Mouse (Mus musculus) common myeloid progenitor, adult 5-6 weeks (primary cell): ENCODE data around the gene Gabra4. TPM values are rescaled to one million over a fixed set of nuclear protein-coding genes. Genes with fewer than 3 reads are reported as not detected.

Experiments
- ATAC-seq: replicated peaks from 2 replicates; pipeline ENCODE4 v1.8.0; 2016; ENCODE audit warnings: low read depth, mild to moderate bottlenecking, moderate TSS enrichment, inconsistent platforms; ENCODE audit not compliant: poor library complexity, severe bottlenecking
- total RNA-seq: library from RNA; stranded (forward); fragments of 200-1000, 187-1606 nt; gene quantifications from 2 replicates; pipeline ENCODE4 v1.2.3, GENCODE M21; 2017

The Gabra4 gene
- not detected in 2 replicates for total RNA-seq

- 0 out of 2 replicates have a peak, but pooled peaks have one; percentile 22 for ATAC-seq
Measured at GRCm38 (mm10) chr5:71658115-71658497, at the start of gene Gabra4. TSS of gene Gabra4 (minus strand) at chr5:71658308.

GRCm38 (mm10) chr5:71701273-71701614, 43.1 kb upstream of the Gabra4 start:
- ATAC-seq = 0 out of 2 replicates have a peak, but pooled peaks have one; percentile 32

- ATAC-seq = peak; percentile 65; the same call in 1 of the 2 replicates
Measured at GRCm38 (mm10) chr5:71700468-71701272, 42.6 kb upstream of the Gabra4 start.

GRCm38 (mm10) chr5:71699696-71700467, 41.8 kb upstream of the Gabra4 start:
- ATAC-seq = no peak

GRCm38 (mm10) chr5:71665593-71665992, 7.5 kb upstream of the Gabra4 start:
- no peak for ATAC-seq

- peak; percentile 60 for ATAC-seq
Measured at GRCm38 (mm10) chr5:71657482-71658114, 510 bp downstream of the Gabra4 start, which contains the start of gene Gabrb1. TSS of gene Gabrb1 (plus strand) at chr5:71658113.

- ATAC-seq = no peak
Measured at GRCm38 (mm10) chr5:71656771-71657170, 1.3 kb downstream of the Gabra4 start.

DNA sequence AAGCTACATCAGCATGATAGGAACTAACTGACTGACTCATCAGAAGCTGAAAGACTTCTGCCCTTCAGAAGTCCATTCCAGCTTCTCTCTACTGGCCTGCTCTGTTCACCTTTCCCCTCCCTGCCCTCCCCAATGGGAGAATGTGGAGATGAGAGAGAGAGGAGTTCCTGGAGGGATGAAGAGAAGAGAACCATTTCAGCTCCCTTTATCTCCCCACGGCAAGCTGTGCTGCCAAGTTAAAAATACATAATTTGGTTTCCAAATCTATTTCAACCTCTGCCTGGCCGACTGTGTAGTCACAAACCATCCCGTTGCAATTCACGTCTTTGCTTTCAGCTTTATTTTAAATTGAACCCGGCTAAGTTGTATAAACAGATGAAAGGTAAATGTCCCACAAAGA, 4.1 kb downstream of the Gabra4 start:
- no peak for ATAC-seq

DNA sequence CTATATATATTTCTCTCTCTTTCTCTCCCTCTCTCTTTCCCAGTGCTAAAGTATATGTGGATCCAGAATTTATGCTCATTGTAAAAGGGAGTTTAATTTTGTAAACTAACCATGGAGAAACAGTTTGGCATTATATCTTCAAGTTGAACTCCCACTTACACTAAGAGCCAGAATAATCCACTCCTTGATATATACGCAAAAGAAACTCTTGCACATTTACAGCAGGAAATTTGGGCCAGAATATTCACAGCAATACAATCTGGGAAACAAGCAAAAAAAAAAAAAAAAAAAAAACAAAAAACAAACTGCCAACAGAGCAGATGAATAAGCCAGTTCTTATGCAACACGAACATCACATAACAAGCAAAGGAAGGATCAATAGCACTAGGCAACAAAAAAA, 10.0 kb downstream of the Gabra4 start:
- no peak for ATAC-seq

DNA sequence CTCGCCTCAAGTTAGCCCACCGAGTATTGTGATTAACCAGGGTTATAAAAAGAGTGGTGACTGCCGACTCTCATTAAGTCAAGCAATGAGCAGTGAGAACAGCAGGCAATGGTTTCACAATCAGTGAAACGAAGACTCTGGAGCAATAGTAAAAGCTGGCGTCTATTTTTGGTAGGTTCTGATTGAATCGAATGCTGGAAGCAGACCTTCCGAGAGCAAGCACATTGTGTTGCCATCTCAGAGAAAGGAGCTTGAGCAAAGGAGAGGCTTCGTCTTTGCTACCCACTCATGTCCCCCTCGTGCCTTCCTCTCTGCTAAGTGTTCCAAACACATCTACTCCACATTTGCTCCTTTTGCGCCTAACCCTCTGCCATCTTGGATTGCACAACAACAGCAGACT, 18.3 kb downstream of the Gabra4 start:
- no peak for ATAC-seq

DNA sequence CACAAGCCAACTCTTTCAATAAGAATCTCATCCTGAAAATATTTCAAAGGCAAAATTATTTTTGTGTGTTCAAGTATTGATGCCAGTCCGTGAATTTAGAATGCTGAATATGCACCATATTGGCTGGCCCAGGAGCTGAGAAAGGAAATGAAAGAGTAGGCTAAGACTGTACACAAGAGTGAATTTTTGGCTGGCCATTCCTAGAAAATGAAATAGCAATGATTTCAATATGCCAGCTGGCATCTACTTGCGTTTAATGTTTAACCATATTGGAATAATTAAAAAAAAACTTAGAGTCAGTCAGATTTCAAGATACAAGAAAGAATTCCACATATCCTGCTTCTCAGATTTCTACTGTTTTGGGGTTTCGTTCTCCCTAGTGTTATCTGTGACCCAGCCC, 30.3 kb downstream of the Gabra4 start:
- ATAC-seq = no peak

DNA sequence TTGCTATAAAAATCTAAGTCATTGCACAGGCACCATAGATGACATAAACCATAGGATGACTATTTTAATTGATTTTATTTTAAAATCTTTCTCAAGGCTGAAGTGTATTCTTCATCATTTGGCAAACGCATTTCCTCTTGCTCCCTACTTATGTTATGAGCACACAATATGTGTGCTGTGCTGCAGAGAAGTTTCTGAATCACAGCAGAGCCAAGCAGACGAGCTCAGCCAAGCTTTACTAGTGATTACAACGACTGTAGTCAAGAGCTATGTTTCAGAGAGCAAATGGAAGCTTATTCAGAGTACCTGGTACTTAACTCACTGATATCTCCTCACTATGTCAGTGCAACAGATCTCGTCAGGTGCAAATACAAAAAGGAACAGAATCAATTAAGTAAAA, 41.4 kb downstream of the Gabra4 start:
- no peak for ATAC-seq

DNA sequence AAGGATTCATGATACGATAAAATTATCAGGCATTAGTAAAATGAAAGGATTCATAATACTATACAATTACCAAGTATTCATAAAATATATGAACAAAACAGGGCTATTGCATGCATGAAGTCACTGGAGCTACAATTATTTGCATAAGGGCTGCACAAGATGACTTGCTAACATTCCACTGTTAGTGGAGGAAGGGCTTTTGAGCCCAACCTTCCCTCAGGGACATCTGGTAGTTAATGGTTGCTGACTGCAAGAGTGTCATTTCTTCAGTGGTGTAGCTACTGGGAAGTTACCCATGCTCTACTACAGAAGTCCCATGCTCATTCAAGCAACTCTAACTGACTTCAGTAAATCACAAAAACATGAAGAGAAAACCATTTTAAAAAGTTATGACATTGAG, 43.8 kb downstream of the Gabra4 start:
- ATAC-seq = no peak

- no peak for ATAC-seq
Measured at GRCm38 (mm10) chr5:71608735-71609134, 49.4 kb downstream of the Gabra4 start.

DNA sequence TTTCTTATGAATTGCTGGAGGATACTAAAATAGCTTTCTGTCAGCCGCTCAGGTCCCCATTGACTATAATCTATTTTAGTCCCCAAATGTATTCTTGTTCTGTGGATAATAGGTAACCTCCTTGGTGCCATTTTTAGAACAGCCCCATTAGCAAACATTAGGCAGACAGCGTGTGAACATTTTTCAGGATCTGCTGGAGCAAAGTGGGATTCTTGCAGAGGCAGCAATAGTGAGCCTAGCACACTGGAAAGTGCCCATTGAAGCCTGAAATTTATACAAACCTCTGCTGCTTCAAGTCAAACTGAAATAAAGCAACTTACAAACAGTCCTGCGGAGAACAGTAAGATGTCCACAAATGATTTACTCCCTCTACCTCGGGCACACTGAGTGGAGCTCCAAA, 51.2 kb downstream of the Gabra4 start:
- no peak for ATAC-seq

- ATAC-seq = no peak
Measured at GRCm38 (mm10) chr5:71604128-71604690, 53.9 kb downstream of the Gabra4 start.

DNA sequence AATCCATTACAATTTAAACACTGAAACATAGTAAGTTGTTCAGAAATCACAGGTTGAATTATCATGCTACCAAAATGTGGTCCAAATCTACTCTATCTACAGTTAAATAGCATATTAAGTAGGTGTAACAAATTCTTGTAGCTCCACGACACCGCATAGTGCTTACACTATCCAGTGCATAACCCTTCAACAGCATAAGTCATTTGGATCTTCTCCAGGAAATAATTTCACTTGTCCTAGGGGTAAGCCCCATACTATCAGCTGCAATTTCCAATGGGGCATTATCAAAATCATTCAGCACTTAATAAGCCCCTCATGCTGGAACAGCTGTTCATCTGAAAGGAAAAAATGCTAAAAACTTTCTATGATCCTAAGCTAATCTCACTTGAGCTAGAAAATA, 62.8 kb downstream of the Gabra4 start:
- ATAC-seq = no peak

DNA sequence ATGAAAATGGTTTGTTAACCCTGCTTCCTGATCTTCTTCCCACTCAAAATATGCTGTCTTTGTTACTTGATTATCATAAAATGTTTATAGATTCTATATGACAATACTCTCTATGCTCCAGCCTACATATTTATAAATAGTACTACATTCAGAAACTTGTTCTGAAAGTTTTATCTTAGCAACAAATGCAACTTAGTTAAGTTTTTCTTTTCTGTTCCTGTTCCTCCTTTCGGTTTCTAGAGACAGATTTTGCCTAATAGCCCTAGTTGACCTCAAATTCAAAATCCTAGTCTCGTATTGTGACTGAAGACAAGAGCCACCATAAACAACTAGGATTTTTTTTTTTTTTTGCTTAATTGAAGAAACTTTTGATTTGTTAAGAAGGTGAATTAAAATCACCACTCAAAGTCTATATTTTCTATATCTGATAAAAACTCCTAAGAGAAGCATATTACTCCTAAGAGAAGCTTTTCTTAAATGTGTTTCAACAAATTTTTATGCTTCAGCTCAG, 64.3 kb downstream of the Gabra4 start:
- no peak for ATAC-seq

- no peak for ATAC-seq
Measured at GRCm38 (mm10) chr5:71571646-71572237, 86.4 kb downstream of the Gabra4 start.

DNA sequence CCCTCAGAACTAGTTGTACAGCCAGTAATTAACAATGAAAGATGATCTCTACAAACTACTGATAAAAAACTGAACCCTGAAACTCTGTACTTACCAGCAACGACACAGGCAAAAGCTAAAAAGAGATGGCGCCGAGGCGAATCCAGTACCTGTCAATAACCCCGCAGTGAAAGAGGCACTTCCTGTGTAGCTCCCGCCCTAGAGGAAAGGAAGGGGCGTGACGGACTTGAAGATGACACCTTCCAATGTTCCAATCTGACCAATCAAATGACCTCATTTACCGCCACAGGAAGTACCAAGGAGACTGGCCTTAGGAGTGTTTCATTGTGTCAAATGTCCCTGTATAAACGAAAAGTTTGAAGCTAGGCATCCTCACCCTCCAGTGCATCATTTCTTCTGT, 110.0 kb downstream of the Gabra4 start, which contains the start of gene Cox7b2:
Cox7b2 (minus strand) TSS at position 127 of the 400 bp plus-strand sequence.
- no peak for ATAC-seq
